Mouse (Mus musculus): ENCODE measurements around the gene Ybx3. TPM values are rescaled to one million over a fixed set of nuclear protein-coding genes. Genes with fewer than 3 reads are reported as not detected.

Gene Ybx3
- polyA plus RNA-seq (2015; fragmentation: Nextera tagmentation; extraction: Ambion mirVana) = 182 and 195 TPM in 2 replicates

GRCm38 (mm10) chr6:131388040-131389021 is at the start of gene Ybx3:
Gene Ybx3, minus strand, starts transcription at chr6:131388476.

GRCm38 (mm10) chr6:131353352-131353919 is 34.8 kb downstream of the Ybx3 start, which contains the start of gene Styk1:
Gene Styk1, minus strand, starts transcription at chr6:131353597.

Other genes with a start within 250 kb of the Ybx3 start
- 0.08 and 0.16 TPM in 2 replicates for gene Klra2, start 141.1 kb downstream of the Ybx3 start, polyA plus RNA-seq (2015; fragmentation: Nextera tagmentation; extraction: Ambion mirVana)
- gene Magohb, start 95.2 kb downstream of the Ybx3 start, polyA plus RNA-seq (2015; fragmentation: Nextera tagmentation; extraction: Ambion mirVana) = 33.7 and 34.3 TPM in 2 replicates
- 0.07 TPM in 1 of 2 replicates, not detected in the other for gene Styk1, start 34.9 kb downstream of the Ybx3 start, polyA plus RNA-seq (2015; fragmentation: Nextera tagmentation; extraction: Ambion mirVana)
- not detected in 2 replicates for gene 5430401F13Rik, start 97.9 kb upstream of the Ybx3 start, polyA plus RNA-seq (2015; fragmentation: Nextera tagmentation; extraction: Ambion mirVana)
- gene Gm6619, start 97.9 kb upstream of the Ybx3 start, polyA plus RNA-seq (2015; fragmentation: Nextera tagmentation; extraction: Ambion mirVana) = not detected in 2 replicates
- gene Tas2r130, start 242.4 kb upstream of the Ybx3 start, polyA plus RNA-seq (2015; fragmentation: Nextera tagmentation; extraction: Ambion mirVana) = not detected in 2 replicates

Measured in skeletal muscle tissue, postnatal 0 days (tissue).